ENCODE assay signal across 9 mouse cellular contexts in the genomic region with DNA sequence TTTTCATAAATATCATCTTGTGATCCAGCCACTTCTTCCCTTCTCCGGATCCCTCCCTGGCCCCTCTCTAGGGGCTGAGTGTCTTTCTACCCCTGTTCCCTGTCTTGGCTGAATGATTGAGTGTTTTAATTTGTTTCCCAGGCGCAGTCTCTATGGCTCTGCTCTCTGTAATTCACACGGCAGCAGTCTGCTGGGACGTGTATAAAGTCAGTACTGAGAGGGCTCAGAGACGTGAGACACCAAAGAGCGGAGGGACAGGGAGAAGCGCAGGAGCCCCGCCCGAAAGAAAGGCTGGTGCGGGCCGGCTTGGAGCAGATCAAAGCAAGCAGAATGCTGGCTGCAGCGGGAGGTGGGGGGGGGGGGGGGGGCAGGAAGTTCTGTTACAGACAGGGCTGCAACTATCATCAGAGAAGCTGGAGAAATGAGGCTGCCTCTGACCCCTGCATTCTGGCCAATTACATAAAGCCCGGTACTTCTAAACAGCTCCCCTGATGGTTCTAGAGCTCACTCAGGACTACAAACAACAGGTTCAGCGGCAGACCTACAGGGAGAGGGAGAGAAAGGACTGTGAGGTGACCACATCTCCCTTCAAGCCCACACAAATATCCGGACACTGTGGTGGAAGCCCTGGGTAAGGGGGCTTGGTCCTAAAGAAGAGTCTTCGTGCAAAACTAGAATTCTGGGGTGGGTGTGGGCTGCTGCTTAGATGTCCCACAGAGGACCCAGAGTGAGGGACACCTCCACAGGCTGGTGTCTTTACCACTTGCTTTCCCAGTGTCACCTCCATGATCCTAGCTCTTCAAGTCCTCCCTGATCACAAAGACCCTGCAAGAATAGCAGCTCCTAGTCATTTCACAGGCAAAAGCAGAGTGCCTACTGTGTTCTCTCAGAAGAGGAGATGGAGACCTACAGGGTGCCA. TPM values are rescaled to one million over a fixed set of nuclear protein-coding genes. Genes with fewer than 3 reads are reported as not detected.
DNase-seq lines count a peak whose midpoint lies in the region; ATAC-seq lines count a peak whose summit lies in the region.
"Had no signal": no experiment of that assay in that cellular context is flagged by ENCODE, and none has a peak within 500 bp of the region (broad histone marks: within the 10 kb centered on the region; RNA-seq: fewer than 3 reads in every experiment).

No protein-coding gene starts in this region.

- DNase-seq in heart, adult 8-10 months (ENCODE audit: low spot score): no peak
- no peak for DNase-seq in liver, embryonic 13.5 days
- DNase-seq in retina, embryonic 14.5 days (ENCODE audit: low spot score): peak; percentile 37
- no peak for DNase-seq in frontal cortex, postnatal 25 days (ENCODE audit: low spot score in 2 of 2)
- no peak for DNase-seq in right cerebral cortex, postnatal 25 days

- peaks cover 38% of the 10 kb centered on the region for H3K27me3 ChIP-seq in heart, embryonic 11.5 days (ENCODE audit: control insufficient read depth, insufficient read depth, low read length)
- peaks cover 32% of the 10 kb centered on the region for H3K27me3 ChIP-seq in embryonic facial prominence, embryonic 12.5 days
- H3K27me3 ChIP-seq in hindbrain, embryonic 15.5 days: 0 out of 2 replicates have a peak, but pooled peaks cover 3% of the 10 kb centered on the region
- H3K27me3 ChIP-seq in liver, embryonic 13.5 days: peaks cover 35% of the 10 kb centered on the region

- H3K4me2 ChIP-seq in heart, embryonic 11.5 days: peak overlapping the region; percentile 53
- peak overlapping the region; percentile 50 for H3K4me2 ChIP-seq in embryonic facial prominence, embryonic 12.5 days (replicated peaks)
- peak overlapping the region; percentile 45 for H3K4me2 ChIP-seq in hindbrain, embryonic 15.5 days
- peak overlapping the region; percentile 33 for H3K4me2 ChIP-seq in liver, embryonic 13.5 days

- H3K27ac ChIP-seq in heart, embryonic 11.5 days (ENCODE audit: low read depth, low read length): no peak overlapping the region
- H3K27ac ChIP-seq in embryonic facial prominence, embryonic 12.5 days: no peak overlapping the region
- H3K27ac ChIP-seq in hindbrain, embryonic 15.5 days (replicated peaks): no peak overlapping the region
- H3K27ac ChIP-seq in liver, embryonic 13.5 days: no peak overlapping the region

- 1% methylated on average over 16 of the region's 16 CpGs for WGBS in heart, embryonic 11.5 days (ENCODE audit: insufficient replicate concordance)
- WGBS in embryonic facial prominence, embryonic 12.5 days: 3% methylated on average over 15 of the region's 16 CpGs
- 2% methylated on average over 16 of the region's 16 CpGs for WGBS in hindbrain, embryonic 15.5 days
- 4% methylated on average over 16 of the region's 16 CpGs for WGBS in liver, embryonic 13.5 days (ENCODE audit: insufficient replicate concordance)

- no peaks in the 10 kb centered on the region for H3K36me3 ChIP-seq in heart, embryonic 11.5 days (ENCODE audit: control insufficient read depth, insufficient read depth, low read length)
- no peaks in the 10 kb centered on the region for H3K36me3 ChIP-seq in embryonic facial prominence, embryonic 12.5 days
- H3K36me3 ChIP-seq in hindbrain, embryonic 15.5 days: no peaks in the 10 kb centered on the region
- no peaks in the 10 kb centered on the region for H3K36me3 ChIP-seq in liver, embryonic 13.5 days

- no peaks in the 10 kb centered on the region for H3K9me3 ChIP-seq in heart, embryonic 11.5 days (replicated peaks; ENCODE audit: control insufficient read depth, low read length)
- no peaks in the 10 kb centered on the region for H3K9me3 ChIP-seq in embryonic facial prominence, embryonic 12.5 days
- H3K9me3 ChIP-seq in hindbrain, embryonic 15.5 days: no peaks in the 10 kb centered on the region
- H3K9me3 ChIP-seq in liver, embryonic 13.5 days (replicated peaks): no peaks in the 10 kb centered on the region

- H3K9ac ChIP-seq in heart, embryonic 11.5 days (ENCODE audit: low read depth, low read length): no peak overlapping the region; the same call in 1 of the 2 replicates
- H3K9ac ChIP-seq in embryonic facial prominence, embryonic 12.5 days: peak overlapping the region; percentile 27; the same call in 1 of the 2 replicates
- no peak overlapping the region; the same call in 1 of the 2 replicates for H3K9ac ChIP-seq in hindbrain, embryonic 15.5 days
- no peak overlapping the region for H3K9ac ChIP-seq in liver, embryonic 13.5 days

- ATAC-seq in heart, embryonic 11.5 days (replicated peaks; ENCODE audit: insufficient number of reproducible peaks, low FRiP score, low TSS enrichment): no peak
- ATAC-seq in embryonic facial prominence, embryonic 12.5 days (ENCODE audit: insufficient number of reproducible peaks, insufficient read depth, low FRiP score, low TSS enrichment): no peak; the same call in 1 of the 2 replicates
- ATAC-seq in hindbrain, embryonic 15.5 days (ENCODE audit: low FRiP score, low read depth): peak; percentile 86
- ATAC-seq in liver, embryonic 13.5 days (ENCODE audit: low read depth): no peak
- ATAC-seq: Patski had no signal

- 0 out of 2 replicates have a peak overlapping the region, but pooled peaks have one; percentile 13 for H3K4me3 ChIP-seq in heart, embryonic 11.5 days (ENCODE audit: low read depth, low read length)
- H3K4me3 ChIP-seq in embryonic facial prominence, embryonic 12.5 days: peak overlapping the region; percentile 17; the same call in 1 of the 2 replicates
- peak overlapping the region; percentile 1; the same call in 1 of the 2 replicates for H3K4me3 ChIP-seq in hindbrain, embryonic 15.5 days
- H3K4me3 ChIP-seq in liver, embryonic 13.5 days (replicated peaks): no peak overlapping the region

- H3K4me1 ChIP-seq in heart, embryonic 11.5 days (ENCODE audit: control insufficient read depth, insufficient read depth, low read length): peaks cover 11% of the 10 kb centered on the region
- peaks cover 16% of the 10 kb centered on the region for H3K4me1 ChIP-seq in embryonic facial prominence, embryonic 12.5 days
- peaks cover 23% of the 10 kb centered on the region for H3K4me1 ChIP-seq in hindbrain, embryonic 15.5 days (replicated peaks)
- H3K4me1 ChIP-seq in liver, embryonic 13.5 days (replicated peaks): peaks cover 11% of the 10 kb centered on the region

RNA-seq across cellular contexts. Expression of gene Parp1, which starts 20.7 kb away (rescaled TPM):
- polyA plus RNA-seq in heart, embryonic 11.5 days (2014; fragmentation: Nextera tagmentation; extraction: Ambion mirVana): 94.0 and 107 TPM in 2 replicates
- total RNA-seq in heart, adult 8-10 months (2022): 10 to 100 TPM; 53.7 to 65.2 (median 57.6) TPM
- 177 and 182 TPM in 2 replicates for polyA plus RNA-seq in embryonic facial prominence, embryonic 12.5 days (2016; fragmentation: Nextera tagmentation; extraction: Ambion mirVana)
- polyA plus RNA-seq in hindbrain, embryonic 15.5 days (2015; fragmentation: Nextera tagmentation; extraction: Ambion mirVana): 92.7 and 93.5 TPM in 2 replicates
- 76.4 and 86.0 TPM in 2 replicates for polyA plus RNA-seq in liver, embryonic 13.5 days (2015; fragmentation: Nextera tagmentation; extraction: Ambion mirVana)
